Mouse (Mus musculus) cerebellum, adult 9-10 months (tissue): ENCODE data around the gene Stpg4.
A peak's percentile ranks its signal among the peaks of the same experiment; 100 is the strongest.

Source experiments
- DNase-seq: peaks from one replicate; pipeline ENCODE4 v3.0.0; 2022

Stpg4 gene

DNA sequence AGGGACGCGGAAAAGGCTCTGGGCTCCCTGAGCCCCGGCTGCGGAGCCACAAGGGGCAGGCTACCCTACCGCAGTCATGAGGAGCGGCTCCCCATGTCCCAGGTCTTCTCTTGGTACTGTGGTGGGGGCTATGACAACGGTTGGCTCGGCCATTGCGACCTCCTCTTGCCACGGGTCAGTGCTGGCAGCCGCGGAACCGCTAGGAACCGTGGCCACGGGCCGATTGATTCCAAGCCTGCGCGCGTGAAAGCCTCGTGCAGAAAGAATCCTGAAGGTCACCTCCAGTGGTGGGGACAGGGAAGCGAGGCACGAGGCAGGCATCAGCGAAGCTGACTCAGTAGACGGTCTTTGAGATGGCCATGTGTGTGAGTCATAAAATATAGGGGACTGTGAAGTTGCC, at the start of gene Stpg4:
Gene Stpg4, minus strand, starts transcription at position 231 of the 400 bp plus-strand sequence.
- no peak for DNase-seq

DNA sequence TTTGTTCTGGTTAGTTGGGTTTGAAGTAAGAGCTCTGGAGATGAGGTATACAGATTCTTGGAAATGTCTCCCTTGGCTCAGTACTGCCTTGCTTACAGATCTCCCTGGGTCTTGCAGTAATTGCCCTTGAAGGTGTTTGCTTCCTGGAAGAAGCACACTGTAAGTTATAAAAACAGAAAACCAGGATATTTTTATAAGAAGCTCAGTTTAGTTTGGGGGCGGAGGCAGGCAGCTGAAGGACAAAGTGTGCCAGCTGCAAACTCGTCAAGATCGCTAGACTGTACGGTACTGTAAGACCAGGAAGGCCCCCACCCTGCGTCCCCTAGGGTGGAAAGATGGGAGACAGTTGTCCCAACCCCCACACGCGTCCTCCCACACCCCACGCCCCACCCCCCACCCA, 47.8 kb upstream of the Stpg4 start:
- no peak for DNase-seq

DNA sequence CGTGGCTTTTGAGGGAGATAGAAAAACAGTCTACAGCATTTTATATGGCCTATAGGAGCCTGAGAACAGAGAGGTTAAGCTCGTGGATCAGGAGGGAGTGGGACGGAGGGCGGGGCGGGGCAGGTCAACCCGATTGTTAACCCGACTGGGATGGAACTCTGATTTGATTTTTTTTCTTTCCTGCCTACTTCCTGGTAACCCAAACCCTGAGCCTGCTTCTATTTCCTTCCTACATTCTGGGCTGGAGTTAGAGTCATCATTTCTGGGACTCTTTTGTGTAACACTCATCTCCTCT, 46.9 kb upstream of the Stpg4 start:
- DNase-seq, result no peak

DNA sequence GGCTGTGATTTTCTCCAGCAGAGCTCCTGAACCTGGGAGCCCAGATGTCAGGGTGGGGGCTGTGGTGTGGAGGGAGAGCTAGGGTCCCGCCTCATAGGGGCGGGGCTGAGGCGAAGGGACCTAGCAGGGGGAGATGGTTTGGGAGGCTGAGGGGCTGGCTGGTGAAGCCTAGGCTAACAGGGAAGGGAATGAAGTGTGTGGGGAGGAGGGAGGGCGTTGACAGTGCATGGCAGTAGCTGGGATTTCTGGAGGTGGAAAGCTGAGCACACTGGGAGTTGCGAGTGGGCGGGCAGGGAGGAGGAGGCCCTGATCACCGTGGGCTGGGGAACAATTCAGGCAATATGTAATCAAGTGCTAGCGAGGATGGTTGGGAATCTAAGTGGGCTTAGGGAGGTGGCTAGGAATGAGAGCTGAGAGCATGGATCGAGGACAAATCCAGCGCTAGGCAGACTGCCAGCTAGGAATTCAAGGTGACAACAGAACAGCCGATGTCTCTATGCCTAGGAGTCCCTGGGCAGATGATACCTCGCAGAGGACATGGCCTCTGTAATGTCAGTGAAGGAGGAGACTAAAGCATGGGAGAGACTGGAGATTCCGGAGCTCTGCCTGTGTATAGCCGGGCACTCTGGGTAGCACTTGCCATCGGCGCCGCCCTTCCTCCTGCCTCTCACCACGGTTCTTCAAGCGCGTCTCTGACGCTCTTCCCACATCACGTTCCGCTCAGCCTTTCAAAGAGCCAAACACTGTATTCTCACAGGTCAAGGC, 46.4 kb upstream of the Stpg4 start:
- peak; percentile 77 for DNase-seq

DNA sequence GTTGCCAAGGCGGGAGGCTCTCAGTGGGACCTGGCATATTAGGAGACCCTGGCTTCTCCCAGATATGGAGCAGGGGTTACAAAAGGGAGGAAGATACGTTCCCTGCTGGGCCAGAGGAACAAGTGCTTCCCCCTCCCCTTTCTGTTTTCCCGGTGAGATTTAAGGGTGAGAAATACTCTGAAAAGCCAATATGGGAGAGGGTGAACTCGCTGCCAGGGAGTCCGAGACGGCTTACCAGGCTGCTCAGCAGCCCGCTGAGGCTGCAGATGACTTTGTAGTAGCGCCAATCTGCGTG, 45.8 kb upstream of the Stpg4 start:
- peak; percentile 65 for DNase-seq

DNA sequence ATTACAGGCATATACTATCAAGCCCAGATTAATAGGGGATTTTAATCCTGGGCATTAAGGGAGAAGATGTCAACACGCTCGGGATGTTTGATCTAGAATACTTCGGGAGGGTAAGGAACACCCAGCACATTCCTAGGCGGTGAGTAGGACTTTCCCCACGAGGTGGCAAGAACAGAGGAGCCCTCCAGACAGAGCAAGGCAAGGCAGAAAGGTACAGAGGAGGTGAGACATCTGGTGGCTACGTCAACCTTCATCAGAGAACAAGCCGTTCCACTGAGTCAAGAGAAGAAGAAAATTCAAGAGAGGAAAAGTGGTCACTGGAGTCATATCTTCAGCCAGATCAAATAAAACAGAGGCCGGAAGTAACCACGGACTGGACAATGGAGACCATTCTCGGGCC, 45.3 kb upstream of the Stpg4 start:
- DNase-seq, result no peak

DNA sequence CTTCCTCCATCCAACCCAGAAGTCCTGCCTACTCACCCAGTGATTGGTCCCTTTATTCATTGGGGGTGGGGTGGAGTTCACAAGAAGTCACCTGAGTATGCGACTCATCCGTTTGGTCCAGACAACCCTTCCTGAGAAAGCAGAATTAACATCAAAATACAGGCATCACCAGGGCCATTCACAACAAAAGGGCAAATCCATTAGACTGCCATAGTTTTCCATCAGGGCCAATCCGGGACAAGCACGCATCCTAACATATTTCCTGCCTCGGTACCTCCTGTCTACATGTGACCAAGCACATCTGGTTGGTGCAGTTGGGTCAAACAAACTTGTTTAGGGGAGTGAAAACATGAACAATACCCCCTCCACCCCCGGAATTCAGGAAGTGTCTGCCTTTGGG, 44.1 kb upstream of the Stpg4 start:
- DNase-seq, result no peak

DNA sequence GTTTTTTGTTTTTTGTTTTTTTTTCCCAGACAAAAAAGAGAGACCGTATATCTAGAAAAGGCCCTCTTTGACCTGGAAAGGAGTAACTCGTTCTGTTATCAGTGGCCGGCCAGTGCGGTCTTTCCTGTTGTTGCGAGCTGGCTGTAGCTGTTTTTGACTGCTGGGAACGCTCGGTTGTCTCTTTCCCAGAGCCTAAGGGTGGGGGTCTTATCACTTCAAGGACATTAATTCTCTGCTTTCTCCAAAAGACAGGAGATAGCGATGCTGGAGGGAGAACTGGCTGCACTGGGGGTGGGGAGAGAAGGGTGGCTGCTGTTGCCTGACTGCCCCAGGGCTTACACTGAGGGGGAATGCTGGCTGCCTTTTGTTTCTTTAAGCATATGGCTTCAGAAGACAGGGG, 43.3 kb upstream of the Stpg4 start:
- DNase-seq, result no peak

DNA sequence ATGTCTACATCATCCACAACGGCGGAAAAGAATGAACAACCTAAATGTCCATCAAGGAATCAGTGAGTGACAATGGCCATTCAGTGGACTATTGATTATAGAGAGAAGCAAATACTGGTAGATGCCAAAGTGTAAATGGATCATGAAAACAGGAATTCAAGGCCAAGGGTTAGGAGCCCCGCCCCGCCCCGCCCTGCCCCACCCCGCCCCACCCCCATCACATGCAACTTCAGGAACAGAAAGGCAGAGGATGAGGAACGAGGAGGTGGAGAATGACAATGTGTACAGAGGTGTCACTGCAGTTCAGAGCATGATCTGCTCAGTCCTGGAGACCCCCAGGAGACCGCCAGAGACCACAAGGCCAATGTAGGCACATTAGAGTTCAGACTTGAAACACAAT, 42.7 kb upstream of the Stpg4 start:
- no peak for DNase-seq

DNA sequence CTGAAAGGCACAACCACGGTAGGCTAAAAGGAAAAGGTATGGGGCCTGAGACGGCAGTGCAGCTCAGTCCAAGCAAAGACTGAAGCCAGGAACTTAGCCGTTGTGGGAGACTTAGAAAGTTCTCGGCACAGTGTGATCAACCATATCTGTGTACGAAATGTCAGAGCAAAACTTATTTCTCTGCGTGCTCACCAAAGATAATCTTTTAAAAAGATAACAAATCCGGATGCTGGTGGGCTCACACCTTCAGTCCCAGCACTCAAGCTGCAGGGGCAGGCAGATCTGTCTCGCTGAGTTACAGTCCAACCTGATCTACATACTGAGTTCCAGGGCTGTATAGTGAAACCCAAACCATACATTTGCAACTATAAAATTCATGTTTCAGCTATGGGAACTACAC, 41.9 kb upstream of the Stpg4 start:
- no peak for DNase-seq

DNA sequence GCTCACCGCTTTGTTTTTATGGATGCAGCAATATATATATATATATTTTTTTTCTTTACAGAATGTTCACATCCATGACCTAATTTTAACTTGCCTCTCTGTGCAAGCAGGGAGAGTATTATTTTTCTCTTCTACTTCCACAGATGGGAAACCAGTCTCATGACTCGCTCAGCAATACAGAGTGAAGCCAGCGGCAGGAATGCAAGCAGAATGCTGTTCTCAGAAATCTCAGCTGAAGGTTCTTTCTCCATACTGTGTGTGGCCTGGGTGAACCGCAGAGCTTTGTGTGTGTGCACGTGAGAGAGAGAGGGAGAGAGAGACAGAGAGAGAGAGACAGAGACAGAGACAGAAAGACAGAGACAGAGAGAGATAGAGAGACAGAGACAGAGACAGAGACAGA, 41.1 kb upstream of the Stpg4 start:
- no peak for DNase-seq

DNA sequence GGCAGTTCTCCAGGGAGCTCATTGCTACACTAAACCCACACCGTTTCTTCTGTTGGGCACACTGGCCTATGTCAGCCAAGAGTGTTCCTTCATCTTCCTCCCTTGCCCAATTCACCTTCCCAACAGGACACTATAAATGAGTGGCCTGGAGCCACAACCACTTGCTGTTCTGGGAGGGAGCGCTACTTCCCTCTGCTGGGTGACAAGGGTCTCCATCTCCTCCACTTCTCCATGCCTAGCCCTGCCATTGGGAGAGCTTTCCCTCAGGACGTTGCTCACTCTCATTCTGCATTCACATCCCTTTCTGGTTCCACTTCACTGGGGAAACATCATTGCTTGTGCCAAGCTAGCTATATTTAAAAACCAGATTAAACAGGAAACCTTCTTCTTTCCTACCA, 34.0 kb upstream of the Stpg4 start:
- no peak for DNase-seq

DNA sequence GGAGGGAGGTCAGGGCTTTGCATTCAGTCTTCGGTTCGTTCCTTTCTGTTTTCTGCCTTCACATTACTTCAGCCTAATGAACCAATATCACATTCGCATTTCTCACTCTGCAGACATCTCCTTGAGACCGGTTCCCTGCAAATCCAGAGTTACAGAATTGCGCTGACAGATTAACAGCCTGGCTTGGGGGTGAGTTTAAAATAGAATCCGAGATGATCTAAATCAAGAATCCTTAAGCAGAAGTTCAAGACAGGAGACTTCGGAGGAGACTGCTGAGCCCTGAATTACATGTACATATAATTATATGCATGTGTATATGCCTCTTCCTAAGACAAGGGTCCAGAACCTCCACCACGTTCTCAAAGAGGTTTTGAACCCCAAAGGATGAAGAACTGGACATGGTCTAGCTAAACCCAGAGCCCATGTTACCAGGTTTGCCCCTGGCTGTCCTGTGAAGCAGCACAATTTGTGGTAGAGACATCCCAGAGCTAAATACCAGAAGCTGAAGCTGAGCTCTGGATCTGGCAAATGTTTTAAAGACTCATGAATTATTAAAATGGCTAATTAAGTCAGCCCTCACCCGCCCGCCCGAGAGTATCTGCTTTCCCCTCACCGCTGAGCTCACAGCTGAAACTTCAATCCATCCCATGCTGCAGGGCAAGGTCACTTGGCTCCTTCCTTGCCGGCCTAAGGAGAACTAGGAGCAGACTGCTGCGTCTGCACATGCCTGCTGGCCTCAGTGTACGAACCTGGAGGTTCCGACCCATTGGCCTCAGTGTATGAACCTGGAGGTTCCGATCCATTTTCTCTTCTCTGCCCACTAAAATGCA, 33.3 kb upstream of the Stpg4 start:
- no peak for DNase-seq

DNA sequence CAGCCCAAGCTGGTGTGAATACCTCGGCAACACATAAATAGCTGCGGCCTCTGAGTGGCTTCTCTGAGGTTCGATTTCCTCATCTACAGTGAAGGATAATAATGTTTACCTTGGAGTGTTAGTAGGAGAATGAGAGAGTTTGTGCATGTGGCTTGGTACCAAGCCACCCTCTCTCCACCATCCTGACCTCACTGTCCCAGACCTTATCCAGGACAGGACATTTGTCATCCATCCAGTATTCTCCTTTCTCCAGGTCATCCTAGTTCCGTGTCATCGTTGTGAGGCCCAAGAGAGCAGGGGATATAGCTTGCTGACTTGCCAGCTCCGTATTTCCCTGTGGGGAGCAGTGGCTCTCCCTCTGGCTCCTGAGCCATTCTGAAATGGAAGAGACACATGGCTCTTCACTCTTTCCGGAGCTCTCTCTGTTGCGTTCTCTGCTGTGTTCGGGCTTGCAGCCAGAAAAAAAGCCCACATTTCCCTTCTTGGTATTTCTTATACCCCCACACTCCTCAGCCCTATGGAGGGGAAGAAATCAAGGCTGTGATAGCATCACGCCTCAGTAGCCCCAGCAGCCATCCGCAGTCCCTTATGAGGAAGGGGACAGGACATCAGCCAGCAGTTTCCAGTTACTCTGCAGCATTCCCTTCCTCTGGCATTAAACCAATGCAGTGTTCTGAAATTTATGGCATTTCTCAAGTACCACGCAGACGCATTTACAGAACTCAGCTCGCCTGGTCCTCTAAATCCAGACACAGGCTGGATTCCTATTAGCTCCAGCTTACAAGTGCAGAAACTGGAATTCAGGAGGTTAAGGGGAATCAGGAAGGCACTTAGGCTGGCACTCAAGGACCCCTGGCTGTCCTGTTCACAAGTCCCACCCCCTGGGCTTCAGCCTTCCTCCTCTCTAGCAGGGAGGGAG, 32.5 kb upstream of the Stpg4 start:
- DNase-seq, result peak; percentile 39

DNA sequence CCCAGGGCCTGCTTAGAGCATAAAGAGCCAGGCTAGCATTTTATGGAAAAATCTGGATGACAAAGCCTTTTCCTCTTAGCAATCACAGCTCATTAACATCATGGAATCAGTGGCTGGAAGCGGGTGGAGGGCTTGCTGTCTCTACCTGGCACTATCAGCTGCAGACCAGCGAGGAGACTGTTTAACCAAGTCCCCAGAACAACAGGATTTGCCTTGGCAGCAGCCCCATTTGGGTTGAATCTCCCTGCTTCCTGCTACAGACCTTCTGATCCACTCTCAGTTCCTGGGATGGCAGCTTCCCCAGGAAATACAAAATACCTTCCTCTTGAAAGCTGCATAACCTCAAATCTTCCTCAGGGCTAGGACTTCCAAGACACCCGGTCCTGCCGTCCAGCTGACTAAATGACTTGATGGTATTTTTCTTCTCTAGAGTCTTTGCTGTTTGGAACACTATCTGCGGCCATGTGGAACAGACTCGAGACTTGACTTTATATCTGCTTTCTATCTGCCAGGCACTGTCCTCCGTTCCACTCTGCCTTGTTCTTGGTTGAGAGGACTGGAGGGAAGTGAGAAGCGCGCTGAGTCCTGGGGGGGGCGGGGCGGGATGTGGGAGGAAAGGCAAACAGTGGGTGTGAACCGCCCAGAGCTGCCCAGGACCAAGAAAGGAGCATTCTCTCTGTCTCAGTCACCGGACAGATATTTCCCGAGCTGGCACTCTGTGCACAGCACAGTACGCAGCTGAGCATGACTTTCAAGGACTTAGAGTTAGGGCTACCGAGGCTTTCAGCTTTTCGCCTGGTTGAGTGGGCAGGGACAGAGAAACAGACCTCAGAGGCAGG, 31.6 kb upstream of the Stpg4 start:
- DNase-seq, result peak; percentile 64

DNA sequence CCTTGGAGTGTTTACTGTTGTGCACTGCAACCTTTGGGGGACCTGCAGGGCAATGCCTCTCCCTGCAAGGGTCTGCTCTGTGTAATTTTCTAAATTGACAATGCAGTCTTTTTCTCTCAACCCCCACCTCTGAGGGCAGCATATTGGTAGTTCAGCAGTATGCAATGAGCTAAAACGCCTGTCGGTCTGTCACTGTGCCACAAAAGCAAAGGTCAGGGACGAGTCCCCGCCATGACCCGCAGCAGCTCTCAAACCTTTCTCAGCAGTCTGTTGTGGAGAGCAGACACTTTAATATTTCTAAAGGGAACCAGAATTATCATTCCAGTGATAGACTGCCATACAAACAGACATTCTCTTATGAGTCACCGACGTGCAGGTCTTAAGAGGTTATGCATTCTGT, 30.4 kb upstream of the Stpg4 start:
- no peak for DNase-seq

DNA sequence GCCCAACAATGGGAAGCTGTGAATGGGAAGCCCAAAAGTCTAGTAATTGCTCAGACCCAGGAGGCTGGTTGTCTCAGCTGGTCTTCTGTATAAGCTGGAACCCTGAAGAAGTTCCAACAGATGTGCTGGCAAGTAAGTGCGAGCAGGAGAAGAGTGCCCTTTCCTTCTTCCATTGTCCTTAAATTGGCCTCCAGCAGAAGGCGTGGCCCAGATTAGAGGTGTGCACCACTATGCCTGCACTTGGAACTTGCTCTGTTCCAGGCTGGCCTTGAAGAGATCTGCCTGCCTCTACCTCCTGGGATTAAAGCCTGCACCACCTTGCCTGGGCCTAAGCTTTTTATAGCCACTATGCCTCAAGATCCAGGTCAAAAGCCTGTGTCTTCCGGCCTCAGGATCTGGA, 26.6 kb upstream of the Stpg4 start:
- DNase-seq, result no peak

DNA sequence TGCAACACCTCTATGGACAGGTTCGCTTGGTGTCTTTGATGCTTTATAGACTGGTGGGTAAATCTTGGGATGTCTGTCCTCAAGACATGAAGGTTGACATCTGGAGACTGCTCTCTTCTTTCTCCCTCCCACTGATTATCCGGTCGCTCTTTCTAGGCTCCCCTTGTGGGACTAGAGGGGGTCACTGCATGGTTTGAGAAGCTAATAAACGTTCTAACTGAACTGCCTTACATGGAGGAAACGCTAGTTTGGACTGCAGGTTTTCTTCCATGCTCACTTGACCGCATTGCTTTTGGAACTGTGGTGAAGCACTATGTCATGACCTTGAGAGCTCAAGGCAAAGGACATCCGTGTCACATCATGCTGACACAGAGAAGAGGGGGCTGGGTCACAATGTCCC, 25.8 kb upstream of the Stpg4 start:
- DNase-seq, result no peak

DNA sequence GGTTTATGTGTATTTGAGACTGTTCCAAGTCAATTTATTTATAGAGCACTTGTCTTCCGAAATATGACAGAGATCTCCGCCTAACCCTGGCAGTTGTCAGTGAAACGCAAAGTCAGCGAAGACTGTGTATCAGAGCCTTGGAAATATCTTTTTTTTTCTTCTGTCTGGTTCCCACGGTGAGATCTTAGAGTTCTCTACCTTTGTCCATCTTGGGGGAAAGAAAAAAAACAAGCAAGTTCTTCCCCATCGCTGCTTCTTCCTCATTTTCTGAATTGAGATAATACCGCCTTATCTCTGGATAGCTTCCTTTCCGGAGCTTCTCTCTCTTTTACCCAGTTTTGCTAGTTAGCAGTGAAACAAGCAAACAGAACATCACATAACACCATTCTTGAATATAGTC, 21.3 kb upstream of the Stpg4 start:
- DNase-seq, result no peak

DNA sequence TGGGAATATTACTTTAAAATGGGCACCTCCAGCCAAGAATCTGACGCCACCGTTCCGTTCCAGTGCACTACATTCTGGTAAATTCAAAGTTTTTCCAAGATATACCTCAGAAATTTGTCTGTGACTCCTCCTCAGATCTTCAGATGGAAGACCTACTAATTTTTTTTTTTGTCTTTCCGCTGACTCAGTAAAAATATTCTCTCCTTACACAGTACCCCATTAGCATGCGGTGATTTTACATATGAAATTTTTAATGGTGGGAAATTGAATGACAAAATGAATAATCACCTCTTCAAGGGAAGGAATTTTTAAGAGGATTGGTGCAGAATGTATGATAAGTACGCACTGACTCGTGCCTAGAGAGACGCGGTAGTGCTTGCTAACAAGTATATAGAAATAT, 20.8 kb upstream of the Stpg4 start:
- DNase-seq, result peak; percentile 47

DNA sequence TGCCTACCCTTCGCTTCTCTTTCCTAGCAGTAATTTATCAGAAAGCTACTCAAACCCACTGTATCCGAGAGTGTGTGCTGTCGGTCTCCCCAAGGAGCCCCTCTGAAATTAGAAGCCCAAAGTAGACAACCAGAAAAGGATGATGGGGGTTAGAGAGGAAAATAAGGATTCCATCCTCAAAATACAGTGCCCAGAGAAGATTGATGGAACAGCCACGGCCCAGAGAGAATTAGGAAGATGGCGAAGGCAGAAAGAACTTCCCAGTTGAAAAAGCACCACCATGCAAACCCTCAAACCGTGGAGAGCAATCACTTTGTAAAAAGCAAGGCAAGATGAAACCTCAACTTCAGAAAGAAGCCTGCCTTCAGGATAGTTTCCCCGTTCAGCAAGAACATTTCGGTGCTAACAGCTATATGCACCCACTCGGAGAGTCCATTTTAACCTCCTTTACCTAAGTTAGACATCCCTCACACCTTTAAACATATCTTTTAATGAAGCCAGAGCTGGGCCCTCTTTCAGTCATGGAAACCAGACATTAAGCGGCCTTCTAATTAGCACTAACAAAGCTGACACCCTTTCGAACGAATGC, 20.2 kb upstream of the Stpg4 start:
- DNase-seq, result peak; percentile 57
